Mouse (Mus musculus) embryonic facial prominence, embryonic 10.5 days (tissue): ENCODE measurements at regions not wholly inside any gene's neighbourhood (a gene's known extent, or its start where the extent isn't known, plus 50 kb on each side); places are given as distances from the start of the nearest gene placed in this dataset.
A peak's percentile ranks its signal among the peaks of the same experiment; 100 is the strongest.
"Not testable (repeated sequence)": the region's sequence is repeated elsewhere in the genome, so short reads cannot be mapped to it uniquely, and the experiment has no call there.

Experiments used
- DNase-seq: peaks from one replicate; pipeline ENCODE4 v3.0.0-alpha.2; 2017; ENCODE audit warnings: low spot score
- H3K27ac ChIP-seq: fragments of 300-500 bp; sonication (generic); replicated peaks from 2 replicates; pipeline ENCODE4 v1.5.1; 2016; ENCODE audit warnings: mild to moderate bottlenecking
- H3K27me3 ChIP-seq: fragments of 300-500 bp; sonication (generic); replicated peaks from 2 replicates; pipeline ENCODE4 v1.6.1; 2016; ENCODE audit warnings: low read depth, mild to moderate bottlenecking; ENCODE audit not compliant: poor library complexity, severe bottlenecking
- H3K36me3 ChIP-seq: fragments of 300-500 bp; sonication (generic); replicated peaks from 2 replicates; pipeline ENCODE4 v1.6.1; 2016; ENCODE audit warnings: mild to moderate bottlenecking, moderate library complexity
- H3K4me1 ChIP-seq: fragments of 300-500 bp; sonication (generic); 2 replicates; pipeline ENCODE4 v1.6.1; 2016
- H3K4me3 ChIP-seq: fragments of 300-500 bp; sonication (generic); 2 replicates; pipeline ENCODE4 v1.5.1; 2016; ENCODE audit warnings: mild to moderate bottlenecking, moderate library complexity
- H3K9me3 ChIP-seq: fragments of 300-500 bp; sonication (generic); 2 replicates; pipeline ENCODE4 v1.6.1; 2016; ENCODE audit warnings: mild to moderate bottlenecking
- WGBS: fragments of 180-500 bp; shearing (Covaris S2); methylation state at CpG from one replicate; pipeline ENCODE4 v1.1.7; 2016; 5-methylcytosine and 5-hydroxymethylcytosine counted together

DNA sequence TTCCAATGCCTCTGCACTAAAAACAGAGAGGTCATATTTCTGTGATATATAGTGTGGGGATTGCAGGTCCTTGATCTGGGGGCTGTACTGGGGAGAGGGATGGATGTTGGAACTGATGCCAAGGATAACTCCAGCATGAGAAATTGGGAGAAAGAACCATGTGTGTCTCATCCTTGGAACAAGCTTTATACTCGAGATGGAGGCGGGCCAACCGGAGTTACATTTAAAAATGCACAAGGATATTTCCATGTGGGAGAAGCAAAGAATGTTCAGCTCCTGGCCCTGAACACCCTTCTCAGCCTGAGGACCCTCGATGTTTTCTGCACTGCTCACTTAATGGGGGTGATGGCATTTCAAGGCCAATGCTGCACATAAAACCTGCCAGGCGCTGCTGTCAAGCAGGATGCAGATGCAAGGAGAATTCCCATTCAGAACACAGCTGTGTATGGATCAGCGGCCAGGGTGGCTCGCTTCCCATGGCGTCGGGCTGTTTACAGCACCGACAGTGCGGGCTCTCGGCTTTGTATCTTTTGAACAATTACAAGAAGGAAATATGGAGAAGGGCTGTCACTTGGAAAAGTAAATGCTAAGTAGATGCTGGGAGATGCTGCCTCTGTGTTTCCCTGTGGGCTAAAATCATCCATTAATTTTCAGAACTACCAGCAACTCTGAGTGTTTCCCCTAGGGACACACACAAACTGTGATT is 184.9 kb upstream of the Myt1l start:
- Histone ChIP-seq H3K27me3 (0 out of 2 replicates have a peak, but pooled peaks cover 3% of the 10 kb centered on the region), H3K36me3 (no peaks in the 10 kb centered on the region), H3K4me3 (no peak overlapping the region), H3K9me3 (no peaks in the 10 kb centered on the region), H3K4me1 (peaks cover 11% of the 10 kb centered on the region; the same call in 1 of the 2 replicates), H3K27ac (no peak overlapping the region)
- 80% methylated on average over 12 of the region's 12 CpGs for WGBS
- no peak for DNase-seq

DNA sequence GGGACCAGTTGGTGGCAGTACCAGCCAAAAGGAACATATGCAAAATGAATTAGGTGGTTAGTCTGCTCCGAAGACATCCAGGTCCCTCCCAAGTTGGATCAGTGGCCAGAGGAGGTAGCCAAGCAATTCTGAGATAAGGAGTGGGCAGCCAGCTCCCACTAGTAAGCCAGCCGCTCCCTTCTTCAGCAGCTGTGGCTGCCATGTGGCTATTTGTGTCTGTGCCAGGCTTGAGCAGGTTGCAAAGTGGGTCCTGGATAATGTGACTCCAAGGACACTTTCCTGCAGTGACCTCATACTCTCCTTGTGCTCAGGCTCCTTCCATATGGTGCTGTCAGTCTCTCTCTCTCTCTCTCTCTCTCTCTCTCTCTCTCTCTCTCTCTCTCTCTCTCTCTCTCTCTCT is 179.5 kb upstream of the Myt1l start:
- WGBS, result 80% methylated on average over 2 of the region's 2 CpGs
- DNase-seq, result no peak
- Histone ChIP-seq H3K4me1 (peaks cover 4% of the 10 kb centered on the region), H3K9me3 (no peaks in the 10 kb centered on the region), H3K27me3 (no peaks in the 10 kb centered on the region), H3K4me3 (no peak overlapping the region), H3K36me3 (no peaks in the 10 kb centered on the region), H3K27ac (no peak overlapping the region)

DNA sequence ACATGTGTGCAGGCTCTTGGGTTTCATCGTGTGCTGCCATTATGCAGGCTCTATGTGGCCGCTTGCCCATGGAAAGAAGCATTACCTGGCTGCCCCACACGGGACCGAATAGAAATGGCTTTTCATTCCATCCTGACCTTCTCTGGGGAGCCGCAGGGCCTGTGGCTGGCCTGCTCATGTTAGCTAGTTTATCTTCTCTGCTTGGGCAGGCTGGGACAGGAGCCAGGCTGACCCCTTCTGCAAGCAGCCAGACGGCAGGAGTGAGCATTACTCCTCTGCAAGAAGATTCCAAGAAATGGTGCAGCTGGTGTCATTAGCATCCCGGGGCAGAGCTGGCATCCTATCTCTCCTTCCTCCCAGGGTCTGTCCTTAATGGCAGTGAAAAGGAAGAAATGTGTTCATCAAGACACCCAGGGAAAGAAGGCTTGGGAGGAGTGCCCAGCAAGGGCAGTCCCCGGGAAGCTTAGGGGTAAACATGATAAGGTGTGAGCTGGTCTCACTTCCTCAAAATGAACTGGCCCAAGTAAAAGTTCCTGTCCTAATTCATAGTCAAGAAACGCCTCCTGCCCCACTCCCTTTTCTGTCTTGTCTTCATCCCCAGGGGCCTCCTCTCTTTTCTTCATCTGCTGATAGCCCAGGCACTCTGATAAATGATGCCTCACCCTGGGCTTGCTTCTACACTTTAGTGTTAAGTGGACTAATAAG is 178.9 kb upstream of the Myt1l start:
- WGBS, result 73% methylated on average over 9 of the region's 9 CpGs

DNA sequence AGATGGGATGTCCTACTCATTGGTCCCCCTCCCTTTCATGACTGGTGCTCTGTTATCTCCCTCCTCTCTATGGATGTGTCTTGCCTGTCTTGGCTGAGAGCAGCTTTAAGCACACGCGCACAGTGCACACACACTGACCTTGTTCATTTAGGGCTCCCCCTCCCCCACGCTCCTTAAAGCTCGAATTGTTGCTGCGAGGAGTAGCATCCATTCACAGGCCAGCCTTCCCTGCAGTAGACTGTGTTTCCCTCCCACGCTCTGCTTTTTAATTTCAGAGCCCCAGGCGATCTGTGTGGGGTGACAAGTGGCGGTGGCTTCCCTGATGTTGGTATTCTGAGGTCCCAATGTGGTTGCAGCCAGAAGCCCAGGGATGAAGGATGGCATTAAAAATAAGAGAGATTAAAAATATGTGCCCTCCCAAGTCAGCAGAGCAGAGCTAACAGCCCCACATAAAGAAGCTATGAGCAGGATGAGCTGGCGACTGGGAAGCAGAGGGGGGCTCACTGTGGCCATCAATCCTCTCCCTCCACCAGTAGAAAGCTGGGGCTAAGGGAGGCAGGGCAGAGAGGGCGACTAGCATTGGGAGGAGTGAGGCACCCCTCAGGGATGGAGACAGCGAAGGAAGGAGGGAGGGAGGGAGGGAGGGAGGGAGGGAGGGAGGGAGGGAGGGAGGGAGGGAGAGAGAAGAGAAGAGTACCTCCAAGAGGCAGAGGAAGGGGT is 174.2 kb upstream of the Myt1l start:
- Histone ChIP-seq H3K9me3 (no peaks in the 10 kb centered on the region), H3K27ac (no peak overlapping the region), H3K4me3 (no peak overlapping the region), H3K36me3 (no peaks in the 10 kb centered on the region), H3K27me3 (peaks cover 4% of the 10 kb centered on the region; the same call in 1 of the 2 replicates), H3K4me1 (peaks cover 43% of the 10 kb centered on the region)
- 31% methylated on average over 10 of the region's 11 CpGs for WGBS
- no peak for DNase-seq

More for the DNA sequence above, 178.9 kb upstream of the Myt1l start:
- H3K4me3 ChIP-seq, result no peak overlapping the region
- peaks cover 10% of the 10 kb centered on the region for H3K4me1 ChIP-seq
- H3K36me3 ChIP-seq, result no peaks in the 10 kb centered on the region
- H3K27ac ChIP-seq, result no peak overlapping the region
- no peaks in the 10 kb centered on the region for H3K27me3 ChIP-seq
- no peak for DNase-seq
- no peaks in the 10 kb centered on the region for H3K9me3 ChIP-seq

DNA sequence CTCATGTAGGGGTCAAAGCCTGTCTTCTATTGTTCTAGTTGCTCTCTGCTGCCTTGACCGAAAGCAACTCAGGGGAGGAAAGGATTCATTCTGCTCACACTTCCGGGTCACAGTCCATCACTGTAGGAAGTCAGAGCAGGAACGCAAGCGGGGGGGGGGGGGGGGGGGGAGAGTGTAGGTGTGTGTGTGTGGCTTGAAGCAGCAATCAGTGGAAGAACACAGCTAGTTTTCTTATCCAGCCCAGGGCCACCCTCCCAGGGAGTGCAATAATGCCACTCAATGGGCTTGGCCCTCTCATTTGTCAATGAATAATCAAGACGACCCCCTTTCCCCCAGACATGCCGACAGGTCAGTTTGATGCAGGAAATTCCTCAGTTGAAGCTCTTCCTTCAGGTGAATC is 173.4 kb upstream of the Myt1l start:
- H3K27me3 ChIP-seq, result peaks cover 11% of the 10 kb centered on the region; the same call in 1 of the 2 replicates
- no peak overlapping the region for H3K4me3 ChIP-seq
- H3K27ac ChIP-seq, result no peak overlapping the region
- H3K36me3 ChIP-seq, result no peaks in the 10 kb centered on the region
- WGBS, result 42% methylated on average over 6 of the region's 6 CpGs
- H3K9me3 ChIP-seq, result no peaks in the 10 kb centered on the region
- DNase-seq, result no peak
- H3K4me1 ChIP-seq, result peaks cover 43% of the 10 kb centered on the region

DNA sequence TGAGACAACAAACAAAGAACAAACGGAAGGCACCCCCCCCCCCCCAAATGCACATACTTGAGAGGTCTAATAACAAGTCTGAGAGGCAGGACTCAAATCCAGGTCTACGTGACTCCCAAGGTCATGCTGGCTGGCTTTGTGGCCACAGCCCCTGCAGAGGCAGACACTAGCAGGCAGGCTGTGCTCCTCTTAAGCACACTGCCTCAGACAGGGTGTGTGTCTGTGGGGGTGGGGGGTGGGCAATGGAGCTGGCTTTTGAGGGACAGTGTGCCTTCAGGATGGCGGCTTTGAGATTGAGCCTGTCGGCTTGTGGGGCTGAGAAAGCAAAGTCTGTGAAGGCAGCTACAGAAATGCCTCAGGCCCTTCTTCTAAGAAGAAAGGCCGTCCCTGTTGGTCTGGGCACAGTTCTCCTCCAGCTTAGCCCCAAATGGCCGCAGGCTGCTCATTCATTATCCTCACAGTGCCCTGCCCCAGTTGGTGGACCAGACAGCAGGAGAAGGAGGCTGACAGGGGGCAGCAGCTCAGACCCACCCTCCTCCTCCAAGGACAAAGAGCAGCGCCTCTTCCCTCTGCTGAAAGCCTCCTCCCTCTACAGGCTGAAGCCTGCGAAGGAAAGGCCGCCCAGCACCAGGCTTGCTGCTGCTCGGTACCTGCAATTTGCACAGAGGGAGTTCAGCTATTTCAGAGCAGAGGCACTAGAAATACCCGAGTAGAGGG is 171.3 kb upstream of the Myt1l start:
- Histone ChIP-seq H3K4me3 (no peak overlapping the region; the same call in 1 of the 2 replicates), H3K27me3 (peaks cover 15% of the 10 kb centered on the region; the same call in 1 of the 2 replicates), H3K4me1 (peaks cover 43% of the 10 kb centered on the region), H3K9me3 (no peaks in the 10 kb centered on the region), H3K36me3 (no peaks in the 10 kb centered on the region), H3K27ac (peak overlapping the region; percentile 83)
- 11% methylated on average over 11 of the region's 11 CpGs for WGBS
- peak; percentile 68 for DNase-seq

DNA sequence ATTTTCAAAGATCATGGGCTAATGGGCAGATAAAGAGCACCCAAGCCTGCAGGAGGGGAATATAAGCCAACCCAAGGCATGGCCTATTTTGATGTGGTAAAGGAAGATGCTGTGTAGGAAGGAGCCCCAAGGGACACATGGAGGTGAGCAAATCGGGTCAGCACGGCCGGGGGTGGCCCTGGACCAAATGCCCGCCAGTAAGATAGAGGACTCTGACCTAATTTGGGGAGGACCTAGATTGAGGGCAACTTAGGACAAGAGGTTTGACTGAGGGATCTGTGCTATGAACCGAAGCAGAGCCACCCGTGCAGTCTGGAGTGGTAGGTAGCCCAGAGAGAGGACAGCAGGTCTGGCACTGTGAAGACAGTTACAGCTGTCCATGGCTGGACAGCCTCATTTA is 166.9 kb upstream of the Myt1l start:
- peaks cover 24% of the 10 kb centered on the region for H3K4me1 ChIP-seq
- H3K9me3 ChIP-seq, result no peaks in the 10 kb centered on the region
- no peak overlapping the region for H3K4me3 ChIP-seq
- WGBS, result 84% methylated on average over 6 of the region's 6 CpGs
- peaks cover 15% of the 10 kb centered on the region; the same call in 1 of the 2 replicates for H3K27me3 ChIP-seq
- DNase-seq, result no peak
- no peaks in the 10 kb centered on the region for H3K36me3 ChIP-seq
- no peak overlapping the region for H3K27ac ChIP-seq

DNA sequence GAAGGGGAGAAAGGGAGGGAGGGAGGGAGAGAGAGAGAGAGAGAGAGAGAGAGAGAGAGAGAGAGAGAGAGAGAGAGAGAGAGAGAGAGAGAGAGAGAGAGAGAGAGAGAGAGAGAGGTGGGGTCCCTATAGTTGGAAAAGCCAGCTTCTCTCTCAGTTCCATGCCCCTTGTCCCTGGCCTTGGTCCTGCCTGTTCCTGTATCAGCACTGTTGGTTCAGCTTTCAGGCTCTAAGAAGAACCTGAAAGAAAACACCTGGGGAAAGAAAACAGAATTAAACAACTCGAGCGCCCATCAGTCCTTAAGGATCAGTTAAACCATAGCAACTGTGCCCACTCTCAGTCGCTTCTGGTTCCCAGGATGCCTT is 160.5 kb upstream of the Myt1l start:
- 35% methylated on average over 3 of the region's 3 CpGs for WGBS
- H3K36me3 ChIP-seq, H3K9me3 ChIP-seq, H3K27me3 ChIP-seq: not testable (repeated sequence)
- H3K27ac ChIP-seq, result peak overlapping the region; percentile 75
- H3K4me1 ChIP-seq, result peaks cover 21% of the 10 kb centered on the region
- DNase-seq, result peak; percentile 44
- peak overlapping the region; percentile 47 for H3K4me3 ChIP-seq

DNA sequence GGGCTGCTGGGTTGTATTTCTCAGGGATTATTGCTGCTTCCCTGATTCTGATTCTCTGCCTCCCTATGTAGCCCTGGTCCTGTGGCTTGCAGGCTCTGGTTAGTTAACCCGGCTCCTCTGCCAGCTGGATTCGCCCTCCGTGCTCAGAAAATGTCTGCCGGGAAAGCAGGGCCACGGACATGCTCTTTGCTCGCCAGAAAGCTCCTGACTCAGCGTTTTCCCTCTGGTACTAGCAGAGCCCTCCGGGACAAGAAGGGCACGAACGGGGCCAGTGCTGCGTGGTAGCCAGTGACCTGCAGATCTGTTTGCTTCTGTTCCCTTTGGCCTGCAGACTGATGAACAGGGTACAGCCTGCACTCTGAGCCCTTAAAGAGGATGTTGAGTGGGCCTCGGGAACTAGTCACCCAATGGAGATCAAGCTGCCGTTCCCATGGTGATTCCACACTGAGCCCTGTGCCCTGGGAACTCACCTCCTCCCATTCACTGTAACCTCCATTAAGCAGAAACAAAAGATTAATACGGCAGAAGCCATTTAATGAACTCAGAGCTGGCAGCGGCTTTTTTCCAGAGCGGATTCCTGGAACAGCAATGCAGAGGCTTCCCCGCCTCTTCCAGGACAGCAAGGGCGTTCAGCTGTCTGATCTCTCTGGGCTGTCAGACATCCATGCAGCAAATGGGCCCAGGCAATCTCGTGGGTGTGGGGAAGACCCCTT is 159.9 kb upstream of the Myt1l start:
- 17% methylated on average over 19 of the region's 19 CpGs for WGBS
- peak overlapping the region; percentile 75 for H3K27ac ChIP-seq
- H3K4me3 ChIP-seq, result peak overlapping the region; percentile 47
- DNase-seq, result peak; percentile 52
- H3K36me3 ChIP-seq, result no peaks in the 10 kb centered on the region
- H3K4me1 ChIP-seq, result peaks cover 21% of the 10 kb centered on the region
- no peaks in the 10 kb centered on the region for H3K27me3 ChIP-seq
- no peaks in the 10 kb centered on the region for H3K9me3 ChIP-seq

DNA sequence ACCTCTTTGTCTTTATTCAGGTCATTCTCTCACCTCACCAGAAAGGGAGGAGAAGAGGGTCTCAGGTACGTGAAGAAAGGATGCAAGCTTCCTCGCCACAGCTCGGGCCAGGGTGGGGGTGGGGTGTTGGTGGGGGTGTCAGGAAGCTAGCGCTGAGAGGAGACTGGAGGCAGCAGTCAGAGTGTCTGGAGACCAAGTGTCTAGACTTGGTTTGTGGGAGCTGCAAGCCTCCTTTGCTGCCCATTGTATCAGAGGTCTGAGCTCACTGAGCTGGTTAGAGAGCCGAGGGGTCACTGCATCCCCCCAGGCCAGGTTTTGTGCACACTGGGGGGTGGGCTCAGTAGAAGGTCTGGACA is 159.4 kb upstream of the Myt1l start:
- DNase-seq, result no peak
- H3K36me3 ChIP-seq, result no peaks in the 10 kb centered on the region
- WGBS, result 32% methylated on average over 5 of the region's 5 CpGs
- peaks cover 21% of the 10 kb centered on the region for H3K4me1 ChIP-seq
- no peaks in the 10 kb centered on the region for H3K9me3 ChIP-seq
- H3K27ac ChIP-seq, result peak overlapping the region; percentile 75
- no peaks in the 10 kb centered on the region for H3K27me3 ChIP-seq
- peak overlapping the region; percentile 47 for H3K4me3 ChIP-seq

DNA sequence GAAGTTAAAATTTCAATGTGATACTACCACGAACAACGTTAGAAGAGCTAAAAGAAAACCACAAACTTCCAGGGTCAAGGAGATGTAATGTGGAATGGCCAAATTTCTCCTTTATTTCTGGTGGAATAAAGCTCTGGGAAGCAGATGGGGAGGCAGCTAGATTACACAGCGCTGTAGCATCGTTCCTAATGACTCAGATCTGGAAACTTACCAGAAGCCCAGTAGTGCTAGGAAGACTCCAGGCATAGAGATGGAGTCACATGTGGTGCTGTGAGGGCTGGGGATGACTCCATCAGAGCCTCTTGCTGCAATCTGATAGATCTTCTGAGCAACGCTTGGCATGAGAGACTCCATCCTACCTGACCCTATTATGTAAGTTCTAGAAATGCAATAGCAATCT is 136.4 kb upstream of the Myt1l start:
- Histone ChIP-seq H3K4me3 (no peak overlapping the region), H3K27ac (no peak overlapping the region), H3K36me3 (no peaks in the 10 kb centered on the region), H3K9me3 (no peaks in the 10 kb centered on the region), H3K4me1 (peaks cover 6% of the 10 kb centered on the region; the same call in 1 of the 2 replicates), H3K27me3 (no peaks in the 10 kb centered on the region)
- WGBS, result 92% methylated on average over 5 of the region's 5 CpGs
- DNase-seq, result no peak

DNA sequence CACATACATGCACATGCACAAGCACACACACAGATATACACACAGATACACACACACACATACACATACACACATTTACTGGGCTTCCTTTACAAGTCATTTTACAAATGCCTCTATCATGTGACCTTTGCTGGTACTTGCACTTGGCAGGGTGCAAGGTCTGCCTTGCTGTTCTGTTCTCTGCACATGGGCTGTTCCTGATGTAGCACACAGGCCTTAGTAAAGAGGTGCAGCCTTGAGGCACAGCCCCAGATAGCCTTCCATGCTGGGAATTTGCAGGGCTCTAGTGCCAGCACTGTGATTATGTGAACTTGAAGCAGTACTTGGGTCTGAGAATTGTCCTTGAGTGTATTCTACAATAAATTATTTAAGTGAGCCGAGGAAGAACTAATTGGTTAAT is 133.9 kb upstream of the Myt1l start:
- H3K4me1 ChIP-seq, result peaks cover 6% of the 10 kb centered on the region; the same call in 1 of the 2 replicates
- H3K27me3 ChIP-seq, result no peaks in the 10 kb centered on the region
- H3K9me3 ChIP-seq, result no peaks in the 10 kb centered on the region
- 66% methylated on average over 1 of the region's 1 CpGs for WGBS
- no peak overlapping the region for H3K4me3 ChIP-seq
- H3K36me3 ChIP-seq, result no peaks in the 10 kb centered on the region
- H3K27ac ChIP-seq, result no peak overlapping the region
- no peak for DNase-seq
